Comparison of ENCODE assay signal across 14 mouse cellular contexts in genomic region chr14:22751290-22751689, GRCm38 (mm10).
A peak's percentile ranks its signal among the peaks of the same experiment; 100 is the strongest.
DNase-seq lines count a peak whose midpoint lies in the region; ATAC-seq and TF ChIP-seq lines count a peak whose summit lies in the region.
"Had no signal": no experiment of that assay in that cellular context is flagged by ENCODE, and none has a peak within 500 bp of the region (broad histone marks: within the 10 kb centered on the region; RNA-seq: fewer than 3 reads in every experiment).

No protein-coding gene starts in this region.

- no peak overlapping the region for H3K9ac ChIP-seq in kidney, embryonic 16.5 days (replicated peaks; ENCODE audit: low read length)
- no peak overlapping the region for H3K9ac ChIP-seq in lung, embryonic 14.5 days
- H3K9ac ChIP-seq: hindbrain, embryonic 13.5 days; limb, embryonic 13.5 days; midbrain, embryonic 13.5 days had no signal

- 62% methylated on average over 10 of the region's 10 CpGs for WGBS in kidney, embryonic 16.5 days
- 38% methylated on average over 10 of the region's 10 CpGs for WGBS in lung, embryonic 14.5 days

- no peaks in the 10 kb centered on the region for H3K36me3 ChIP-seq in kidney, embryonic 16.5 days (ENCODE audit: insufficient read depth, low read length)
- no peaks in the 10 kb centered on the region for H3K36me3 ChIP-seq in lung, embryonic 14.5 days (ENCODE audit: insufficient read depth)
- H3K36me3 ChIP-seq: hindbrain, embryonic 13.5 days; limb, embryonic 13.5 days; midbrain, embryonic 13.5 days had no signal

- no peaks in the 10 kb centered on the region for H3K27me3 ChIP-seq in kidney, embryonic 16.5 days (ENCODE audit: insufficient read depth, low read length)
- no peaks in the 10 kb centered on the region for H3K27me3 ChIP-seq in lung, embryonic 14.5 days (ENCODE audit: insufficient read depth, low read length)

- ATAC-seq in kidney, embryonic 16.5 days (ENCODE audit: low FRiP score, low TSS enrichment) = peak; percentile 84
- ATAC-seq in lung, embryonic 14.5 days (ENCODE audit: insufficient read depth) = peak; percentile 91
- ATAC-seq: midbrain, embryonic 13.5 days had no signal

- no peak overlapping the region for H3K4me2 ChIP-seq in kidney, embryonic 16.5 days (replicated peaks; ENCODE audit: low read depth, low read length)
- no peak overlapping the region for H3K4me2 ChIP-seq in lung, embryonic 14.5 days
- H3K4me2 ChIP-seq: hindbrain, embryonic 13.5 days; limb, embryonic 13.5 days; midbrain, embryonic 13.5 days had no signal

- peak; percentile 91 for DNase-seq in heart, adult 11 months
- no peak for DNase-seq in heart, adult 8-10 months (ENCODE audit: low spot score)
- DNase-seq in brain, adult 2 months (ENCODE audit: low read depth, low spot score) = peak; percentile 79
- peak; percentile 98 for DNase-seq in lung, embryonic 14.5 days
- no peak for DNase-seq in yolk sac, embryonic 10.5 days (ENCODE audit: low spot score)
- DNase-seq in neural tube, embryonic 10.5 days (ENCODE audit: extremely low spot score, low spot score) = no peak
- DNase-seq in adipocyte (ENCODE audit: low spot score) = no peak
- DNase-seq: adrenal gland, postnatal 25 days; cerebellum, postnatal 14 days had no signal

- peak overlapping the region; percentile 89 for H3K27ac ChIP-seq in kidney, embryonic 16.5 days (ENCODE audit: low read length)
- H3K27ac ChIP-seq in lung, embryonic 14.5 days (ENCODE audit: low read depth) = peak overlapping the region; percentile 90
- H3K27ac ChIP-seq: hindbrain, embryonic 13.5 days; limb, embryonic 13.5 days; midbrain, embryonic 13.5 days had no signal

- no peak overlapping the region for H3K4me3 ChIP-seq in kidney, embryonic 16.5 days (ENCODE audit: low read length)
- H3K4me3 ChIP-seq in lung, embryonic 14.5 days (ENCODE audit: low read depth, low read length) = no peak overlapping the region
- H3K4me3 ChIP-seq: erythroblast, embryonic 14.5 days; hindbrain, embryonic 13.5 days; limb, embryonic 13.5 days; midbrain, embryonic 13.5 days had no signal

- no peak for TF ChIP-seq CTCF in lung, embryonic 14.5 days (IDR thresholded peaks at IDR 0.05; ENCODE audit: low read depth)

- peaks cover 16% of the 10 kb centered on the region; the same call in 1 of the 2 replicates for H3K4me1 ChIP-seq in kidney, embryonic 16.5 days (ENCODE audit: insufficient read depth, low read length)
- peaks cover 26% of the 10 kb centered on the region for H3K4me1 ChIP-seq in lung, embryonic 14.5 days (ENCODE audit: insufficient read depth)

- no peaks in the 10 kb centered on the region for H3K9me3 ChIP-seq in kidney, embryonic 16.5 days (ENCODE audit: low read length)
- no peaks in the 10 kb centered on the region for H3K9me3 ChIP-seq in lung, embryonic 14.5 days (ENCODE audit: low read depth, low read length)
- H3K9me3 ChIP-seq: hindbrain, embryonic 13.5 days; limb, embryonic 13.5 days; midbrain, embryonic 13.5 days had no signal

Comparison
In these comparisons a context has a peak if more than half of its experiments do, and no peak if none do; other contexts are left out.
1. DNase-seq: peak in heart, adult 11 months (single experiment), brain, adult 2 months (single experiment) and lung, embryonic 14.5 days (single experiment); none in heart, adult 8-10 months (single experiment), yolk sac, embryonic 10.5 days (single experiment), neural tube, embryonic 10.5 days (single experiment) and adipocyte (single experiment).